Mouse (Mus musculus) heart, embryonic 16.5 days (tissue): ENCODE results near the gene Tesk2. TPM values are rescaled to one million over a fixed set of nuclear protein-coding genes. Genes with fewer than 3 reads are reported as not detected.

ENCODE experiments used
- ATAC-seq: fragments of 200-750 bp; cut with Nextera tagmentation; replicated peaks from 2 replicates; pipeline ENCODE4 v1.8.0; 2017; ENCODE audit warnings: moderate number of reproducible peaks; ENCODE audit not compliant: insufficient read depth, low FRiP score; ENCODE audit errors: extremely low read depth
- H3K27ac ChIP-seq: fragments of 300-500 bp; sonication (generic); 2 replicates; pipeline ENCODE4 v1.5.1; 2014; ENCODE audit warnings: mild to moderate bottlenecking, low read length, control low read depth, moderate library complexity
- H3K27me3 ChIP-seq: fragments of 300-500 bp; sonication (generic); 2 replicates; pipeline ENCODE4 v1.6.1; 2014; ENCODE audit warnings: low read length, mixed read lengths; ENCODE audit not compliant: control insufficient read depth, insufficient read depth
- H3K36me3 ChIP-seq: fragments of 300-500 bp; sonication (generic); 2 replicates; pipeline ENCODE4 v1.6.1; 2014; ENCODE audit not compliant: control insufficient read depth, insufficient read depth
- H3K4me1 ChIP-seq: fragments of 300-500 bp; sonication (generic); 2 replicates; pipeline ENCODE4 v1.6.1; 2014; ENCODE audit warnings: low read length, mixed read lengths; ENCODE audit not compliant: control insufficient read depth, insufficient read depth
- H3K4me2 ChIP-seq: fragments of 300-500 bp; sonication (generic); 2 replicates; pipeline ENCODE4 v1.6.1; 2014; ENCODE audit warnings: low read depth, mild to moderate bottlenecking, control low read depth, low read length
- H3K4me3 ChIP-seq: fragments of 300-500 bp; sonication (generic); 2 replicates; pipeline ENCODE4 v1.5.1; 2014; ENCODE audit warnings: mild to moderate bottlenecking, control low read depth, low read length
- H3K9ac ChIP-seq: fragments of 300-500 bp; sonication (generic); 2 replicates; pipeline ENCODE4 v1.6.1; 2014; ENCODE audit warnings: low read length, control low read depth
- H3K9me3 ChIP-seq: fragments of 300-500 bp; sonication (generic); replicated peaks from 2 replicates; pipeline ENCODE4 v1.6.1; 2016; ENCODE audit warnings: low read length; ENCODE audit not compliant: control insufficient read depth
- WGBS: fragments of 180-500 bp; shearing (Covaris S2); extraction: QIAGEN DNeasy Blood & Tissue Kit; methylation state at CpG from one replicate; pipeline ENCODE4 v1.1.7; 2014; 5-methylcytosine and 5-hydroxymethylcytosine counted together
- polyA plus RNA-seq: library from polyadenylated mRNA; unstranded; fragments of >200 nt; fragmentation: Nextera tagmentation; extraction: Ambion mirVana; gene quantifications from 2 replicates; pipeline ENCODE4 v1.2.1, GENCODE M21; 2015

The Tesk2 gene
- polyA plus RNA-seq, 1 experiment from 2014 or later: 3.3 TPM

- Histone ChIP-seq H3K4me2 (peak overlapping the region; percentile 99), H3K4me1 (peaks cover 11% of the 10 kb centered on the region; the same call in 1 of the 2 replicates), H3K27me3 (peaks cover 9% of the 10 kb centered on the region), H3K27ac (no peak overlapping the region), H3K4me3 (peak overlapping the region; percentile 67), H3K9ac (no peak overlapping the region; the same call in none of the 2 replicates), H3K9me3 (no peaks in the 10 kb centered on the region), H3K36me3 (no peaks in the 10 kb centered on the region)
- ATAC-seq: no peak
- WGBS: 28% methylated on average over 32 of the region's 32 CpGs
Observed at GRCm38 (mm10) chr4:116819968-116820901, 99.5 kb downstream of the Tesk2 start.

- WGBS: 1% methylated on average over 51 of the region's 51 CpGs
- Histone ChIP-seq H3K9ac (peak overlapping the region; percentile 79), H3K9me3 (no peaks in the 10 kb centered on the region), H3K36me3 (no peaks in the 10 kb centered on the region), H3K4me1 (peaks cover 14% of the 10 kb centered on the region; the same call in 1 of the 2 replicates), H3K4me2 (peak overlapping the region; percentile 99), H3K27ac (no peak overlapping the region), H3K27me3 (peaks cover 9% of the 10 kb centered on the region), H3K4me3 (peak overlapping the region; percentile 67)
- ATAC-seq: peak; percentile 69
Observed at GRCm38 (mm10) chr4:116820902-116821693, 100.3 kb downstream of the Tesk2 start.

- H3K9me3 ChIP-seq: no peaks in the 10 kb centered on the region
- peak within 1 kb of the TSS; percentile 99 for H3K4me2 ChIP-seq
- peaks cover 14% of the 10 kb centered on the region; the same call in 1 of the 2 replicates for H3K4me1 ChIP-seq
- H3K27ac ChIP-seq: no peak within 1 kb of the TSS
- no peaks in the 10 kb centered on the region for H3K36me3 ChIP-seq
- peak within 1 kb of the TSS; percentile 79 for H3K9ac ChIP-seq
- peaks cover 9% of the 10 kb centered on the region for H3K27me3 ChIP-seq
- peak within 1 kb of the TSS; percentile 67 for H3K4me3 ChIP-seq
- 11% methylated on average over 9 of the region's 9 CpGs for WGBS
- no peak for ATAC-seq
Observed at GRCm38 (mm10) chr4:116821694-116822016, 100.9 kb downstream of the Tesk2 start, which contains the start of gene Hpdl. Hpdl (minus strand) TSS chr4:116821707.

DNA sequence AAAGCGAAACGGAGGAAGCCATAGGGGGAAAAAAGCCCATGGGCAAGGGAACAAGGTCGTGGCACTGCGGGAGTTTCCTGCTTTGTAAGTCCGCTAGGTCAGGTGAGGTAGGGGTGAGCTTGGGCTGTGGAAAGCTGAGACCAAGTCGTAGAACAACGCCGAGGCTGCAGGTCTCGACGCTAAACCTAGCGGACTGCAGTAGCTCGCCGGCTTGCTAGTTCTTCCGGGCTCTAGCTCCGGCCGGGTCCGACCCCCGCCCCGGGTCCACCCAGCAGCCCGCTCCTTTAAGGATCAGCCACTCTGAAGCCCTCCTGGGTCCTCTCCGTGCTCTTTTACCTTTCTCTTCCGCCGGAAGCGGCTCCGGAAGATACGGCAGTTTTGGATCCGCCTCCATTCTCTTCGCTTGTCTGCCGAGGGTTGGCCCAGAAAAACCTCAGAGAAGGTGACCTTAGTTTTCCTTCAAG, 103.8 kb downstream of the Tesk2 start:
- ATAC-seq: peak; percentile 61
- 2% methylated on average over 29 of the region's 29 CpGs for WGBS
- no peaks in the 10 kb centered on the region for H3K9me3 ChIP-seq
- H3K36me3 ChIP-seq: no peaks in the 10 kb centered on the region
- peak overlapping the region; percentile 83 for H3K4me2 ChIP-seq
- peak overlapping the region; percentile 89 for H3K27ac ChIP-seq
- H3K9ac ChIP-seq: peak overlapping the region; percentile 87
- peak overlapping the region; percentile 75 for H3K4me3 ChIP-seq
- peaks cover 9% of the 10 kb centered on the region for H3K27me3 ChIP-seq
- peaks cover 14% of the 10 kb centered on the region; the same call in 1 of the 2 replicates for H3K4me1 ChIP-seq

- no peak overlapping the region for H3K4me3 ChIP-seq
Observed at GRCm38 (mm10) chr4:116827819-116828218, 107.1 kb downstream of the Tesk2 start.

GRCm38 (mm10) chr4:116829364-116830069, 108.8 kb downstream of the Tesk2 start:
- Histone ChIP-seq H3K36me3 (no peaks in the 10 kb centered on the region), H3K9ac (no peak overlapping the region), H3K4me3 (no peak overlapping the region), H3K27ac (no peak overlapping the region), H3K9me3 (no peaks in the 10 kb centered on the region), H3K4me2 (no peak overlapping the region), H3K27me3 (no peaks in the 10 kb centered on the region), H3K4me1 (peaks cover 5% of the 10 kb centered on the region; the same call in 1 of the 2 replicates)
- ATAC-seq: no peak
- 66% methylated on average over 6 of the region's 6 CpGs for WGBS

More at GRCm38 (mm10) chr4:116827819-116828218, 107.1 kb downstream of the Tesk2 start:
- Histone ChIP-seq H3K36me3 (no peaks in the 10 kb centered on the region), H3K4me1 (peaks cover 10% of the 10 kb centered on the region; the same call in 1 of the 2 replicates), H3K9me3 (no peaks in the 10 kb centered on the region), H3K27ac (no peak overlapping the region), H3K27me3 (no peaks in the 10 kb centered on the region), H3K4me2 (no peak overlapping the region), H3K9ac (no peak overlapping the region)
- WGBS: 0% methylated on average over 4 of the region's 4 CpGs
- no peak for ATAC-seq

GRCm38 (mm10) chr4:116830070-116830368, 109.3 kb downstream of the Tesk2 start:
- no peak overlapping the region for H3K27ac ChIP-seq
- H3K9ac ChIP-seq: no peak overlapping the region
- H3K27me3 ChIP-seq: no peaks in the 10 kb centered on the region
- no peaks in the 10 kb centered on the region for H3K36me3 ChIP-seq
- WGBS: 39% methylated on average over 6 of the region's 6 CpGs
- no peaks in the 10 kb centered on the region for H3K9me3 ChIP-seq
- H3K4me2 ChIP-seq: no peak overlapping the region
- peaks cover 5% of the 10 kb centered on the region; the same call in 1 of the 2 replicates for H3K4me1 ChIP-seq
- ATAC-seq: no peak
- H3K4me3 ChIP-seq: no peak overlapping the region

- 47% methylated on average over 2 of the region's 2 CpGs for WGBS
- Histone ChIP-seq H3K4me3 (no peak overlapping the region), H3K36me3 (no peaks in the 10 kb centered on the region), H3K27me3 (peaks cover 11% of the 10 kb centered on the region), H3K9me3 (no peaks in the 10 kb centered on the region), H3K27ac (no peak overlapping the region), H3K4me2 (no peak overlapping the region), H3K9ac (no peak overlapping the region), H3K4me1 (no peaks in the 10 kb centered on the region)
- no peak for ATAC-seq
Observed at GRCm38 (mm10) chr4:116838999-116839398, 118.3 kb downstream of the Tesk2 start.
